Mouse (Mus musculus): ENCODE data around the gene Vps4a. TPM values are rescaled to one million over a fixed set of nuclear protein-coding genes. Genes with fewer than 3 reads are reported as not detected.
A peak's percentile ranks its signal among the peaks of the same experiment; 100 is the strongest.

Gene Vps4a
- total RNA-seq, 2 experiments from 2014 or later = 62.3 to 67.0 TPM

DNA sequence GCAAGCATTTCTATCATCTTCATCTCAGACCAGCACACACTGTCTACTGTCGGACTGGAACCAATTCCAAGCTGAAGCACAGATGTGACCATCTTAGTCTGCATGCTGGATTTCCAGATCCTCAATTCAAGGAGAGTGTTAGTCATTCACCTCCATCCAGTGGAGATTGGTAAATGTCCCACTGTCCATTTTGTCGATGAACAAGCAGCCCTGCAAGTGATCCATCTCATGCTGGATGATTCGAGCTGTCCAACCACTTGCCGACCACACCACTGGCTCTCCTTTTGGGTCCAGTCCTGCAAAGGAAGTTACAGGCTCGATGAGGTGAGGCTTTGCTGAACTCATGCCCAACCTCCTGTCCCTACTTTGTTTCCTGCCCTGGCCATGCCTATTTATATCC is 16.0 kb downstream of the Vps4a start:
- intact Hi-C loops (cut with DNase I) = no loop called here
- no peak for DNase-seq (ENCODE audit: low spot score)

DNA sequence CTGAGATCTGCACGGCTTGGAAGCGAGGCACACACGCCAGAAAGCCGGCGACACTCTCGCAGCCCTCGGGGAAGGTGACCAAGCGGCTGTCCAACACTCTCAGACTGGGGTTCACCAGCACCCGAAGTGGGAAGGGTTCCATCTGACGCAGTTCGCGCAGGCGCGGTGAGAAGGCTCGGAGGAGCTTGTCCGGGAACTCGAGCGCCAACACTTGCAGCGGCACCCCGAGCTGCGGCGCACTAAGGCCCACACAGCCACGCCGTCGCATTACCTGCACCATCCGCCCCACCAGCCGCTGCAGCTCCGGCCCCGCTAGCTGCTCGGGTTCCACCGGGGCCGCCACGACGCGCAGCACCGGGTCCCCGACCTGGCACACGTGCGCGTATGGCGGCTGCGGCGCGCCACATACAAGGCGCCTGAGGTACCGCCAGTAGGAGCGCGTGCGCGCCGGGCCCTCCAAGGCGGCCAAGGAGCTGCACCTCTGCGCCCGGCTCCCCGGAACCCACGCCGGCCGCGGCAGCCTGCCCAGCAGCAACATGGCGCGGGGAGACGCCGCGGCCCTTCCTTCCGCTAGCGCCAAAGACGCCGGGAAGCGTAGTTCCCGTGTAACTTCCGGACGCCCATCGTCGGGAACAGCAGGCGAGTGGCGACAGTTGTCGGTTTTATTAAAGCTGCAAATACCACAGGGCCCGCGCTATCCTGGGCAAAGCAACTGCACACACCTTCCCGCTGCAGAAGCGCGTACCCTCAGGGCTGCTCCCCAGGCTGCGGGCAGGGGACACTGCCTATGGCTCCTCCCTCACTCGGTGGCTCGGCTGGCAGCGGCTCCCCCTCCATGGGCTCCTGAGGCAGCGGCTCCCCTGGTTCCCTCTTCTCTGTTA is 17.3 kb downstream of the Vps4a start, which contains the start of gene Pdf:
TSS of gene Pdf (minus strand) at position 554 of the 881 bp plus-strand sequence.
- intact Hi-C loops (cut with DNase I) = loop anchor here (2.0 kb wide), 1 partner anchor 18 kb away; the partner anchor contains the start of gene Vps4a
- DNase-seq (ENCODE audit: low spot score) = peak; percentile 70

DNA sequence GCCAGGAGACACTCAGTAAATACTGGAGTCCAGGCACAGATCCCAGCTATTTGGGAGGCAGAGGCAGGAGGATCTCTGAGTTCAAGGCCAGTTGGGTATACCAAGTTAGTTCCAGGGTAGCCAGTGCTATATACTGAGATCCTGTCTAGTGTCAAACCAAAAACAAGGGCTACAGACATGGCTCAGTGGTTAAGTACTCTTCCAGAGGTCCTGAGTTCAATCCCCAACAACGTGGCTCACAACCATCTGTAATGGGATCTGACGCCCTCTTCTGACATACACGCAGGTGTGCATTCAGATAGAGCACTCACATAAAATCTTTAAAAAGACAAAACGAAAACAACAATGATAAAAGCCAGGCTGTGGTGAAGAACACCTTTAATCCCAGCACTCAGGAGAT is 18.5 kb downstream of the Vps4a start:
- intact Hi-C loops (cut with DNase I) = loop anchor here (2.0 kb wide), 1 partner anchor 19 kb away; the partner anchor contains the start of gene Vps4a
- DNase-seq (ENCODE audit: low spot score) = no peak

DNA sequence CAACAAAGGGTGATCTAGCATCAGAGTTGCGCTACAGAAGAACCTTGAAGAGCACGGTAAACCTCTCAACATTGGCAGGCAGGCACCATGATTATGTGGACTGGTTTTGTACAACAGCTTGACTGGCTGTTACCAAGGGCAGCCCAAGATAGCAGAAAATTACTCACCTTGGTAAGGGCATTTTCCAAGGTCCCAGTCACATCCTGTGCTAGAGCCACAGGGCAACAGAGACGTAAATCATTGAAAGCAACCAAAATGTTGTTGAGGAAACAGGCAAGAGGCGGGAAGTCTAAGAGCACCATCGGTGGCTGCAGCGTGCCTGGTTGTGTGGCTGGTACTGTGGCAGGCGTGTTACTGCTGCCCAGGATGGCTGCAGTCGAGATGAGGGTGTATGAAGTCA is 21.0 kb downstream of the Vps4a start:
- intact Hi-C loops (cut with DNase I) = no loop called here
- DNase-seq (ENCODE audit: low spot score) = no peak

DNA sequence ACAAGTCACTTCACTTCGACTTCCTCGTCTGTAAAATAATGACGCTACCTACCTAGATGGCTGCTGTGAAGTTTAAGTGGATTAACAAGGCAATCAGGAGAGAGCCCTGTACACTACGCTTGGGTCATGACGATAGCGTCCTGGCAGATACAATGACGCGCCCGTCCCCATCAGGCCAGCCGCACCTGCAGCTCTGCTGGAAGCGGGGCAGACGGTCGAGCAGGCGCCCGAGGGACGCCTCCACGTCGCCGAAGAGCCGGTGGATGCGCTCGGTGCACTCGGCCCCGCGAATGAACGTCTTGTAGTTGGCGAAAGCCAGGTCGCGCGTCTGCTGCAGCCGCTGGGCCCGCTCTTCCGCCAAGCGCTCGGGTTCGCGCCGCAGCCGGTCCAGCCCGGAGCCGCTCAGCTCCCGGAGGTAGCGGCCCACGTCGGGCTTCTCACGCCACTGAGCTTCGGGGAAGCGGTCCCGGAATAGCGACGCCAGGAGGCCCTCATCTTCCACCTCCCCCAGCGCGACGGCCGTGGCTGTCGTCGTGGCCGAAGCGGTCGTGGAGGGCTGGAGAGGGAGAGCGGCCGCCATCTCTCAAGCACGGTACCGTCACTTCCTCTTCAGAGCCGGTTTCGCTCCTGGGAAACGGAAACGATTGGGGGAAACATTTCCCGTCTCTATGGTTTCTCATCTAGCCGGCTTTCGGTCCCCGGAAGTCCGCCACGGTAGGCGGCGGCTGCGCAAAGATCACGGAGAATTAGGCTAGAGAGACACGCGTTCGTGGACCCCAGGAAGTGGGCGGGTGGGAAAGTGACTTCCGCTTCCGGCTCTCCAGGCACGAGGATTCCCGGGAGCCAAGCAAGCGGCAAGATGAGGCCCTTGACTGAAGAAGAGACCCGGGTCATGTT is 25.3 kb downstream of the Vps4a start, which contains the start of the genes Cog8 and Nip7:
TSS of gene Cog8 (minus strand) at position 614 of the 897 bp plus-strand sequence.
TSS of gene Nip7 (plus strand) at position 802 of the 897 bp plus-strand sequence.
- intact Hi-C loops (cut with DNase I) = loop anchor here (2.0 kb wide), 1 partner anchor 26 kb away; the partner anchor contains the start of gene Vps4a
- peak; percentile 94 for DNase-seq (ENCODE audit: low spot score)

DNA sequence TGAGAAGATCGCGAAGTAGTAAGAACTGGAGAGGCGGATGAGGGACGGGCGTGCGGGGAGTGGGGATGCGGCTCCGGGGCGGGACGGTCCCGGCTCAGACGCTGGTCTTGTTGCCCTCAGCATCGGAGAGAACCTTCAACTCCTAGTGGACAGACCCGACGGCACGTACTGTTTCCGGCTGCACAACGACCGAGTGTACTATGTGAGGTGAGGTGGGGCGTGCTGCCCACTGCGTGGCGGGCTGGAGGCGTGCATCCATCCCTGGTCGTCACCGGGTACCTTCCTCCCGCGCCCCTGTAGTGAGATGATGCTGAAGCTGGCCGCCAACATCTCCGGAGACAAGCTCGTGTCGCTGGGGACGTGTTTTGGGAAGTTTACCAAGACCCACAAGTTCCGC is 25.9 kb downstream of the Vps4a start:
- intact Hi-C loops (cut with DNase I) = loop anchor here (2.0 kb wide), 1 partner anchor 26 kb away; the partner anchor contains the start of gene Vps4a
- no peak for DNase-seq (ENCODE audit: low spot score)

DNA sequence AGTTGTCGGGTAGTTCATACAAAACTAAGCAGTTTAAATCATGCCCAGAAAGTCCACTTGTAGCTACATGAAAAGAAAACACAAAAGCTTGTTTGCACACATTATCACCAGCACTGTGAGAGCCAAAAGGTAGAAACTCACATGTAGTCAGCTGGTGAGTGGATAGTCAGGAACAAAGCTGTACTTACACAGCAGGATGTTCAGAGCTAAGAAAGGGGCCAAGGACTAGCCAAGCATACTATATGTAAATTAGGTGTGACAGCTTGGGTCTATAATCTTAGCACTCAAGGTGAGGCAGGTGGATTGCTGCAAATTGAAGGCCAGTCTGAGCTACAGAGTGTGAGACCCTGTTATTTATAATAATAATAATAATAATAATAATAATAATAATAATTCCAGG is 31.6 kb downstream of the Vps4a start:
- intact Hi-C loops (cut with DNase I) = no loop called here
- no peak for DNase-seq (ENCODE audit: low spot score)

DNA sequence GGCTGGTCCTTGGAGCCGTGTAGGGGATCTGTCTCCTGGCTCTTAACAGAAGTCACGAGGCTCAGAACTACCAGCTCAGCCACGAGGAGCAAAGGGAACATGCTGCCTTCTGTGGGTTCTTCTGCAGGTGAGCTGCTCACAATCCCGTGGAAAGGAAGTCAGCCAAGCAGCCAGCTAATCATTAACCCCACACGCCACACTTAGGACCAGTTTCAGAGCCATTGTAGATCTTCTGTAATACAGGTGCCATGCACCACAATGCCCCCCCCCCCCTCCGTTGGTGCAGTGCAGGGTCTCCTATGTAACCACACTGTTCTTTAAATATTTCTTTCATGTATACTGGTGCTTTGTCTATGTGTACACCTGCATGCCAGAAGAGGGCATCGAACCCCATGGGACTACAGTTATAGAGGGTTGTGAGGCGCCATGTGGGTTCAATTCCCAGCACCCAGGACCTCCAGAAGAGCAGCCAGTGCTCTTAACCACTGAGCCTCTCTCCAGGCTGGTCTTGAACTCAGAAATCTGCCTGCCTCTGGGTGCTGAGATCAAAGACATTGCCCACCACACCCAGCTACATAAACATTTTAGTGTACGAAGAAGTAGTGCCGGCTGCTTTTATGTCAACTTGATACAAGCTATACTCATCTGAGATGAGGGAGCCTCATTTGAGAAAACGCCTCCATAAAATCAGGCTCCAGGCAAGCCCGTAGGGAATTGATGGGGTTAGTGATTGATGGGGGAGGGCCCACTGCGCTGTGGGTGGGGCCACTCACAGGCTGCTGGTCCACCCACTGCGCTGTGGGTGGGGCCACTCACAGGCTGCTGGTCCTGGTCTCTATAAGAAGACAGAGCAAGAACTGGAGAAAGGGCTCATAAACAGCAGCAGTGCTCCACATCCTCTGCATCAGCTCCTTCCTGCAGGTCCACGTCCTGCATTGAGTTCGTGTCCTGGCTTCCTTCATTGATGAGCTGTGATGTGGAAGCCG is 34.8 kb downstream of the Vps4a start, which contains the start of gene Tmed6:
TSS of gene Tmed6 (minus strand) at position 134 of the 986 bp plus-strand sequence.
- DNase-seq (ENCODE audit: low spot score) = no peak

DNA sequence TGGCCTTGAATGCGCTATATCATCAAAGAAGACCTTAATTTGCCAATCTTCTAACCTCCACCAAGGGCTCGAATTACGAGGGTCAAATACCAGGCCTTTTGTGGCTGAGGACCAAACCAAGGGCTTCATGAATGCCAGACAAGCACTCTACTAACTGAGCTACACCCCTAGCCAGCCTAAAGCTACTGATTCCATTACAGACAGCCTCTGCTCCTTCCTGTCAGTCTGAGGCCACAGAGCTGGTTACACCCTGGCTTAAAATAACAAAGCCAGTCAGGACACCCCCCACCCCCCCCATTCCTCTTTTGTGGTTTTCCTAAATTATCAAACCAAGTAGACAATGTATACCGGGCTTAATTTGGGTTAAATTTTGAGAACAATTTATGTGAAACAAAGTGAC is 42.7 kb downstream of the Vps4a start:
- DNase-seq (ENCODE audit: low spot score) = no peak
- intact Hi-C loops (cut with DNase I) = no loop called here

More for the DNA sequence above, 34.8 kb downstream of the Vps4a start, which contains the start of gene Tmed6:
- intact Hi-C loops (cut with DNase I) = no loop called here

DNA sequence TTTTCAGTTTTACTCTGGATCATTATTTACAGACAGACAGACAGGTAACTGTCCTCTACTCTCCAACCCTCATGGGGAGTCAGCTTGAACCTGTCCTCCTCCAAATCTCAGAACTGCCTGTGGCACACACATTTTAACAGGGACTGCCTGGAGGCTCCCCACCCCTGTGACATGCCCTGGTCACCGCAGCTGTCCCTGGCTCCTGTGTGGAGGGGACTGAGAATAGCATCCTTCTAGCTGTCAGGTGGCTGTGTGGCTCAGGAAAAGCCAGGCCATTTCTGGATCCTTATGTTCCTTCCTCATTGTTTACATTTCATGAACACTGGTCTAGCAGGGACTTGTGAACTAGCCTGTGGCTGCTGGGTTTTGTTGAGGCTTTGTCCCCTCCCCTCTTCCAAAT is 43.1 kb downstream of the Vps4a start:
- intact Hi-C loops (cut with DNase I) = no loop called here
- DNase-seq (ENCODE audit: low spot score) = no peak

DNA sequence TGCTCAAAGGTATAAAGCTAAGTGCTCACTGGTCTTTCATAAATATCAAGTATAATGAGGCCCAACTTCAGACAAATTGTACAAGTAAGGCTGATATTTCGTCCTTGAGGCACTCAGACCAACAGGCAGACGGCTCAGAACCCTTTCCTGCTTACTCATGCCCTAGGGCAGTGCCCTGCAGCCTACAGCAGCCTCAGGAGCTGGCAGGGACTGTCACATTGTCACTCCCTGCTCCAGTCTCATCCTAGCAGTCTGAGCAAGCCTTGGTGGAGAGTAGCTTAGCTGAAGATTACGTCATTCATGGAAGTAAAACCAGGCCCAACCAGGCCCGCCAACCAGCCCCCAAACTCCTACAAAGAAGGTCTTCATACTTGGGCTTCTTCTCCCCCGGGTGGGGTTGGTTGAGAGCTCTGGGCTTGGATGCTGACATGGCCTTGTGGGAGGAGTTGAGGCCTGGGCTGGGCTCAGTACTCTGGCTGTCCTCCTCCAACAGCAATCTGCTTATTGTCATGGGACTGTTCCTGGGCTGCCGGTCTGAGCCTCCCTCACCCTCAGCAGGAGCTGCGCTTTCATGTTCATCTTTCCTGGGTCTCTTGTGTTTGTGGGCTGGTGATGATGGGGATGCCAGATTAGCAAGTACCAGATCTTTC is 45.3 kb downstream of the Vps4a start:
- intact Hi-C loops (cut with DNase I) = no loop called here
- peak; percentile 19 for DNase-seq (ENCODE audit: low spot score)

DNA sequence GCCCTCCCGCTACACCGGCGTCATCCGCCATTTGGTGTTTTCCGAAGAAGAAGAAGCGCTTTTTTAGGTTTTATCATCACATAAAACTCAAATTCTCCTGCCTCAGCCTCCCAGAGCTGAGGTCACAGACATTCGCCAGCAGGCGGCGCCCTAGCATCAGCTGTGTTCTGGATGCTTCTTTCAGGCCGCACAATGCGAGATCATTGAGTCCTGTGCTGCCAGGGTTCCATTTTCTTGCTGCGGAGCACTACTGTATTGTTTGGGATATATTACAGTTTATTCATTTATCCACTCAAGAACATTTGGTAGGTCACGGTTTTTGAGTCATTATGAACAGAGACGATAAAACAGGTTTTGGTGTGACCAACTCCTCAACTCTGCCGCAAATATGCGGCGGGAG is 54.3 kb downstream of the Vps4a start:
- intact Hi-C loops (cut with DNase I) = no loop called here
- DNase-seq (ENCODE audit: low spot score) = no peak

DNA sequence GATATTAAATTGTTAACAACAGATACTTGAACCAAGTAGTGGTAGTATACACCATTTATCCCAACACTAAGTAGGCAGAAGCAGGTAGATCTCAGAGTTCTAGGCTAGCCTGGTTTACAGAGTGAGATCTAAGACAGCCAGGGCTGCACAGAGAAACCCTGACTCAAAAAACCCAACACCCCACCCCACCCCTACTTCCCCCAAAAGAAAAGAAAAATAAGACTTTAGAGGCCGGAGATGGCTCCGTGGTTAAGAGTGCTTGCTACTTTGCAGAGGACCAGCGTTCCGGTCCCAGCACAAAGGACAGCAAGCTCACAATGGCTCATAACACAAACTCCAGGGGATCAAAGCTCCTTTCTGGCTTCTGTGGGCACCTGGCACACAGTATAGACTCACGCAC is 55.0 kb downstream of the Vps4a start:
- intact Hi-C loops (cut with DNase I) = no loop called here
- DNase-seq (ENCODE audit: low spot score) = no peak

DNA sequence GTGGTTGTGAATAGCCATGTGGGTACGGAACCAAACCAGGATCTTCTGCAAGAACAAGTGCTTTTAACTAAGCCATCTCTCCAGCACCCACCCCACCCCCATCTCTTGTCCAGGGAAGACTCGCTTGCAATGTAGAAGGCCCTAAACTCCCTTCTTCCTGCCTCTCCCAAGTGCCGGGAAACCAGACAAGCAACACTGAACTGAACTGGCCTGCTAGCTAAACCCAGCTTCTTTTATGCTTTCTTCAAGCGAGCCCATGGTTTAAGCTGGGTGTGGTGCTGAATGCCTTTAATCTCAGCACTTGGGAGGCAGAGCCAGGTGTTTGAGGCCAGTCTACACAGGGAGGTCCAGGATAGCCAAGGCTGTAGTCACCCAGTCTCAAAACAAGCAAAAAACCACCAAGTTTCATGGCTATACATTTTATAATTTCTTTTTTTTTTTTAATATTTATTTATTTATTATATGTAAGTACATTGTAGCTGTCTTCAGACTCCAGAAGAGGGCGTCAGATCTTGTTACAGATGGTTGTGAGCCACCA is 57.6 kb downstream of the Vps4a start:
- no peak for DNase-seq (ENCODE audit: low spot score)
- intact Hi-C loops (cut with DNase I) = no loop called here

DNA sequence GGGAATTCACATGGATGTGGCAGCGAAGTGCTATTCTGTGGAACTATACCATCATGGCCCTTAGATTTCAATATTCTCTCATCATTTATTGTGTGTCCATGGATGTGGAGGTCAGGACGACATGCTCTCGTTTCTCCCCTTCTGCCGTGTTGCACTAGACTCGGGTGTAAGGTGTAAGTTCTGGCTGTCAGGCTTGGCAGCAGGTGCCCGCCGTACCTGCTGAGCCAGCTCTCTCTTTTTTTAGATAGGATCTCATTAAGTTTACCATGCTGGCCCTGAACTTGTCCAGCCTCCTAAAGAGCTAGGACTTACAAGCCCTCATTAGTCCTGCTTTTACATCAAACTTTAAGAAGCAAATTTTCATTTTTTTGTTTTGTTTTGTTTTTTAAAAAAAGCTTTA is 59.5 kb downstream of the Vps4a start:
- intact Hi-C loops (cut with DNase I) = no loop called here
- no peak for DNase-seq (ENCODE audit: low spot score)
